Mouse (Mus musculus): ENCODE measurements around the gene Zfp981. TPM values are rescaled to one million over a fixed set of nuclear protein-coding genes. Genes with fewer than 3 reads are reported as not detected.

Zfp981 gene
- polyA plus RNA-seq (2015; fragmentation: Nextera tagmentation; extraction: Ambion mirVana) = 0.11 and 0.17 TPM in 2 replicates

DNA sequence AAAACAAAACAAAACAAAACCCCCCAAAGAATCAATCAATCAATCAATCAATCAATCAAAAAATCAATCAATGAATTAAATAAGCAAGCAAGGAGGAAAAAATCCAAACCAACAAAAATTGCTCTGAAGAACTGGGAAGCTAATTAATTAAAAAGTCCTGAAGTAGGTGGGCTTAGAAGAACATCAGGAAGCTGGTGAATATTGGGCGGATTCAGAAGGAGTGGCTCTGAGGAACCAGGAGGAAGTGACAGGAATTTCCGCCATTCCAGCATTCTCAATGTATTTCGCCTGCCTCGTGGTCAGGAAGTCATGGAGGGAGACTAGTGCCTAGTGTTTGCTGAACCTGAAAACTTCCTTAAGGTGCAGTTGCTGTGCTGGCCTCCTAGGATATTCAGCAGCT is at the start of gene Zfp981:
Zfp981 (plus strand) TSS at position 301 of the 400 bp plus-strand sequence.

Other genes with a start within 250 kb of the Zfp981 start
- 2.1 and 2.5 TPM in 2 replicates for gene Zfp992, start 53.0 kb upstream of the Zfp981 start, polyA plus RNA-seq (2015; fragmentation: Nextera tagmentation; extraction: Ambion mirVana)
- gene Zfp993, start 108.9 kb downstream of the Zfp981 start, polyA plus RNA-seq (2015; fragmentation: Nextera tagmentation; extraction: Ambion mirVana) = 3.3 and 4.0 TPM in 2 replicates

Measured in neural tube, postnatal 0 days (tissue).